Mouse (Mus musculus) midbrain, embryonic 11.5 days (tissue): ENCODE data around the gene Arnt2. TPM values are rescaled to one million over a fixed set of nuclear protein-coding genes. Genes with fewer than 3 reads are reported as not detected.
A peak's percentile ranks its signal among the peaks of the same experiment; 100 is the strongest.

Source experiments
- ATAC-seq: fragments of 200-750 bp; cut with Nextera tagmentation; 2 replicates; pipeline ENCODE4 v1.8.0; 2017; ENCODE audit warnings: moderate TSS enrichment, moderate library complexity; ENCODE audit not compliant: low FRiP score
- DNase-seq: peaks from one replicate; pipeline ENCODE4 v3.0.0; 2015; ENCODE audit warnings: low spot score; ENCODE audit errors: missing footprints
- H3K27ac ChIP-seq: fragments of 300-500 bp; sonication (generic); 2 replicates; pipeline ENCODE4 v1.5.1; 2014; ENCODE audit warnings: low read depth, low read length
- H3K27me3 ChIP-seq: fragments of 300-500 bp; sonication (generic); 2 replicates; pipeline ENCODE4 v1.6.1; 2014; ENCODE audit warnings: mild to moderate bottlenecking, low read length, moderate library complexity, mixed read lengths; ENCODE audit not compliant: control insufficient read depth, insufficient read depth
- H3K36me3 ChIP-seq: fragments of 300-500 bp; sonication (generic); 2 replicates; pipeline ENCODE4 v1.6.1; 2014; ENCODE audit warnings: mild to moderate bottlenecking, low read length, moderate library complexity, mixed read lengths; ENCODE audit not compliant: control insufficient read depth, insufficient read depth
- H3K4me1 ChIP-seq: fragments of 300-500 bp; sonication (generic); 2 replicates; pipeline ENCODE4 v1.6.1; 2014; ENCODE audit warnings: low read length; ENCODE audit not compliant: control insufficient read depth, insufficient read depth
- H3K4me2 ChIP-seq: fragments of 300-500 bp; sonication (generic); 2 replicates; pipeline ENCODE4 v1.6.1; 2014; ENCODE audit warnings: mild to moderate bottlenecking, moderate library complexity
- H3K4me3 ChIP-seq: fragments of 300-500 bp; sonication (generic); 2 replicates; pipeline ENCODE4 v1.5.1; 2014; ENCODE audit warnings: low read depth, low read length
- H3K9ac ChIP-seq: fragments of 300-500 bp; sonication (generic); 2 replicates; pipeline ENCODE4 v1.6.1; 2014; ENCODE audit warnings: low read length
- H3K9me3 ChIP-seq: fragments of 300-500 bp; sonication (generic); 2 replicates; pipeline ENCODE4 v1.6.1; 2016; ENCODE audit warnings: low read length; ENCODE audit not compliant: control insufficient read depth
- WGBS: fragments of 180-500 bp; shearing (Covaris S2); extraction: QIAGEN DNeasy Blood & Tissue Kit; methylation state at CpG from one replicate; pipeline ENCODE4 v1.1.7; 2014; 5-methylcytosine and 5-hydroxymethylcytosine counted together
- polyA plus RNA-seq: library from polyadenylated mRNA; unstranded; fragments of >200 nt; fragmentation: Nextera tagmentation; extraction: Ambion mirVana; gene quantifications from 2 replicates; pipeline ENCODE4 v1.2.1, GENCODE M21; 2014

Gene Arnt2
- polyA plus RNA-seq, 1 experiment from 2014 or later = 36.4 TPM

DNA sequence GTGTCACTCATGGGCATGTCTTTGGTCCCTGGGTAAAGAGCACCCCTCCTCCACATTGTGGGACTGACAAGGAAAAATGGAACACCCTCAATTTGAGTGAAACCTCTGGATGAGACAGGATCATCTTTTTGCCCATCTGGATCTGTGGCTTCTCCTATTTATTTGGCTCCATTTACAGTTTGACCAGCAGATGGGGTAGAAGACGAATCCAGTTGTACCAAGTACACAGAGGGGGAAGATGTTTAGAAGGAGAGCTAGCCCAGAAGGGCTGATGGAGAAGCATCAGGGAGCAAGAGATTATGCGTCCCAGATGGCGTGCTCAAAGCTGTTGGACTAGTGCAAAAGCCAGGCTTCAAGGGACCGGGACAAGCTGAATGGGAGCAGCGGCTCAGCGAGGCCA is 136.0 kb downstream of the Arnt2 start:
- no peak overlapping the region for H3K4me2 ChIP-seq
- H3K9ac ChIP-seq = no peak overlapping the region
- H3K27me3 ChIP-seq = no peaks in the 10 kb centered on the region
- no peaks in the 10 kb centered on the region for H3K4me1 ChIP-seq
- no peak overlapping the region for H3K4me3 ChIP-seq
- ATAC-seq (no peak), DNase-seq (peak; percentile 41)
- peaks cover 5% of the 10 kb centered on the region; the same call in 1 of the 2 replicates for H3K36me3 ChIP-seq
- 77% methylated on average over 6 of the region's 6 CpGs for WGBS
- H3K27ac ChIP-seq = no peak overlapping the region
- H3K9me3 ChIP-seq = no peaks in the 10 kb centered on the region

DNA sequence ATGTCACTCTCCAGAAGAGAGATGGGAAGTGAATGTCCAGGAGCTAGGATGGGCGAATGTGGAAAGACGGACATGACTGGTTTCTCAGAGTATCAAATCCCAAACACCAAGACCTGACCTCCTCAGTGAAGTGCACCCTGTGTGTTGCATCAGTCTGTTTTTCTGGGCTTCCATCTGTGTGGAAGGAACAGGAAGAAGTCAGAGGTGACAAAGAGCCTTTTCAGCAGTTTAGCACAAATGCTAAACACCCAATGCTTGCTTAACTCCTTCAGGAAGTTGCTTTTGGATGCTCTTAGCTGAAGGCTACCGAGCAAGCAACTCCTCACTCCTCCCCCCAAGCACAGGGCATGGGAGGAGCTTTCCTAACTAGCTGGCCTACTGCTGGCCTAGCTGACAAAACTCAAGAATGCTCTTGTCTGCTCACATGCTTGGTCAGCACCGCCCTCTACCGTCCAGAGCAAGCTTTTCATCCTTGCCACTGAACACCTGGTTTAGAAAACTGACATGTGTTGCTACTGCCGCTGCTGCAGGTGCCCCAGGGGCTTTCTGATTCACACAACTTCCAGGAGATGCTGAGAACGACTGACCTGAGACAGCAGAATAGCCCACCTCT is 137.7 kb downstream of the Arnt2 start:
- H3K4me1 ChIP-seq = no peaks in the 10 kb centered on the region
- DNase-seq (peak; percentile 88), ATAC-seq (peak; percentile 69; the same call in 1 of the 2 replicates)
- H3K27me3 ChIP-seq = no peaks in the 10 kb centered on the region
- peaks cover 8% of the 10 kb centered on the region; the same call in 1 of the 2 replicates for H3K36me3 ChIP-seq
- no peak overlapping the region for H3K9ac ChIP-seq
- WGBS = 29% methylated on average over 7 of the region's 7 CpGs
- H3K9me3 ChIP-seq = no peaks in the 10 kb centered on the region
- H3K4me2 ChIP-seq = no peak overlapping the region
- no peak overlapping the region for H3K27ac ChIP-seq
- no peak overlapping the region for H3K4me3 ChIP-seq

DNA sequence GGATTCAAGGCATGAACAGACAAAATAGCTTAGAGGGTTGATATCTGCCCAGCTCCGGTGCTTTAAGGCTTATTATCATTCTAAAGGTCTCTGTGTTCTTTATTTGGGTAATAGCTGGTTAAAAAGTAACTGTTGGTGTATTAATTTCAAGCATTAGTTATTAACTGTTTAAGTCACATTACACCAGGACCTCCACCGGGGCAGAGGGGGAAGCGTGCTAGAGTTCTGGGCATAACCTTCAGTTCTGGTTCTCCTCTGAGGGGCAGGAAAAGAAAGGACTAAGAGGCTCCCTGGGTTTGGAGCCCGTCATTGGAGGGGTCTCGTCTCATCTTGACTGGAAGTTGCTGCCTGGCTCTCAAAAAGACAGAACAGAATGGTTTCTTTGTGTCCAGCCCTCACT is 138.5 kb downstream of the Arnt2 start:
- H3K9ac ChIP-seq = no peak overlapping the region
- WGBS = 95% methylated on average over 5 of the region's 5 CpGs
- no peak overlapping the region for H3K4me2 ChIP-seq
- peak; percentile 37 for DNase-seq
- H3K9me3 ChIP-seq = no peaks in the 10 kb centered on the region
- H3K27me3 ChIP-seq = no peaks in the 10 kb centered on the region
- H3K36me3 ChIP-seq = peaks cover 8% of the 10 kb centered on the region; the same call in 1 of the 2 replicates
- no peaks in the 10 kb centered on the region for H3K4me1 ChIP-seq
- ATAC-seq = no peak
- no peak overlapping the region for H3K4me3 ChIP-seq
- H3K27ac ChIP-seq = no peak overlapping the region

DNA sequence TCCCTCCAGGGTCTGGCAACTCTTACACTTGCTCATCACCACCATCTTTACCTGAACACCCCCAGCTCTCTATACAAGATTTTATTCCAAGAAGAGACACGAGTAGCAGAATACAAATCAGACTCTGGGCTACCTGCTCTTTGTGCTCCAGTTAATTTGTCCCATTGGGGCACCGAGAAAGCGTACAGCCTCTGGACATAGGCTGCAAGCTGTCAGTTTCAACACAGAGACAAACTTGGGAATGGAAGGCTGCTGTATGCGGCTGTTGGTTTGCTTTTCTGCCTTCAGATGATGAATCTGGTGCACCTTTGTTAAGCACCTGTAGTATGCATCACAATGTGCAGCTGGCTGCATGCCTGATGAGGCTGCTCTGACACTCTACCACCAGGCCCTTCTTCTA is 146.5 kb downstream of the Arnt2 start:
- Histone ChIP-seq H3K27me3 (no peaks in the 10 kb centered on the region), H3K36me3 (peaks cover 16% of the 10 kb centered on the region), H3K4me1 (no peaks in the 10 kb centered on the region), H3K9ac (no peak overlapping the region), H3K4me3 (no peak overlapping the region), H3K4me2 (no peak overlapping the region), H3K9me3 (no peaks in the 10 kb centered on the region), H3K27ac (no peak overlapping the region)
- DNase-seq = no peak
- ATAC-seq = no peak
- WGBS = 90% methylated on average over 4 of the region's 4 CpGs

DNA sequence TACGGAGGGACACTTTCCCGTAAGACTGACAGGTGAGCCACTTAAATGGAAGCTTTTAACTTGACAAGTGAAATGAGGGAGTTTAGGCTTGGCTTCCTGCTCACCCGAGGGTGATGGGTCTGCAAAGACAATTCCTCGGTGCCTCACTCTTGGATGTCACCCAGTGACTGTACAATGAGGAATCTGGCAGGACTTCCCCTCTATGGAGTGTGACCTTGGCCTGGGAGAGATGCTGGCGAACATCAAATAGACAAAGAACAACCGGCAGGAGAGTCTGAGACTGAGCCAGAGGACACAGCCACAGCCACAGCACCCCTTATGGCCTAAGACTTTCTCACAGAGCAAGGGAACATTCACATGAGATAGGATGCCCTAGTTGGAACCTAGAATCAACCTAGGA is 148.6 kb downstream of the Arnt2 start:
- DNase-seq = no peak
- ATAC-seq = no peak
- no peak overlapping the region for H3K4me3 ChIP-seq
- WGBS = 88% methylated on average over 6 of the region's 6 CpGs
- peaks cover 15% of the 10 kb centered on the region for H3K36me3 ChIP-seq
- H3K4me2 ChIP-seq = no peak overlapping the region
- no peak overlapping the region for H3K9ac ChIP-seq
- no peaks in the 10 kb centered on the region for H3K27me3 ChIP-seq
- H3K27ac ChIP-seq = no peak overlapping the region
- H3K4me1 ChIP-seq = no peaks in the 10 kb centered on the region
- no peaks in the 10 kb centered on the region for H3K9me3 ChIP-seq

DNA sequence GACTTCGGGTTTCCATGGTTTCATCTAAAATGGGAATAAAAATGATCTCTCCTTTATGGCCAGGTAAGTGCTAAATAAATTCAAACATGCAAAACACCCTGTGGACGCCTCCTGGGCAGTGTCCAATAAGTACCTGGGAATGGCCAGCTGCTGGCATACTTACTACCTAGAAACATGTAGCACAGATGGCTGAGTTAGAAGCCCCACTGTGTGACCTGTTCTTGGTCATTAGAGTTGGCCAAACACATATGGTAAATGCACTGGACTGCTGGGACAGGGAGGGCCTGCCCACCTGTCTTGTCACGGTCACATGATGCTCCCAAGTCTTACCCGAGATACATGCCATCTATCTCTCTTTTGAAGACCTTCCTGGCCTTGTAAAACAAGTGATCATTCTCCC is 149.6 kb downstream of the Arnt2 start:
- H3K27ac ChIP-seq = no peak overlapping the region
- WGBS = 79% methylated on average over 4 of the region's 4 CpGs

DNA sequence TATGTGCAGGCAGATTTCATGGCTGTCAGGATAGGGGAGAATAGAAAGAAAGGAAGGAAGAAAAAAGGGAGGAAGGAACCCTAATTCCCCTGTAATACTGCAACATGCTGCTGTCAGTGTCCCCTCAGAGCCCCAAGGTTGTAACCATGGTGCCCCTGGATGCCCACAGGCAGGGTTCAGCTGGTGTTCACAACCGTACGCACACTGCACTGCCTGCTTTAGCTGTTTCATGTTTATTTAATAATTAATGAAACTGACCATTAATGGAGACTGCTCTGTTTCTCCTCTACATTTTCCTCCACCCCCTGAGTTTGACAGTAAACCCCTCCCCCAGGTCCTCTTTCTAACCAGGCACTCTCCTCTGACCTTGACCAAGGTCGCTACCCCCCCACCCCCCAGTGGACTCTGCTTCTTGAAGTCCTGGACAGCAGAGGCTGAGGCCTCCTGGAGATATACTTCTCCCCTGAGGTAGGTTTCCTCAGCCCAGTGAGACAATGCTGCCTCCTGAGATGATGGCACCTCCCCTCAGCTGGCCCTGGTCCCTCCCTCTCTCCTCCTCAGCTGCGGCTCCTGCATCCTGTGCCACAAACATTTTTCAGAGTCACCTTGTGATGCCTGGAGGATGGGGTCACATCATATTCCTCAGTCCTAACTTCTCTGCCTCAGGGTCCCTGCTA is 150.5 kb downstream of the Arnt2 start:
- Histone ChIP-seq H3K27ac (no peak overlapping the region), H3K4me1 (no peaks in the 10 kb centered on the region), H3K4me3 (no peak overlapping the region), H3K9me3 (no peaks in the 10 kb centered on the region), H3K4me2 (no peak overlapping the region), H3K27me3 (no peaks in the 10 kb centered on the region), H3K9ac (no peak overlapping the region), H3K36me3 (peaks cover 14% of the 10 kb centered on the region)
- DNase-seq (no peak), ATAC-seq (no peak)
- WGBS = 93% methylated on average over 4 of the region's 4 CpGs

More for the DNA sequence above, 149.6 kb downstream of the Arnt2 start:
- no peaks in the 10 kb centered on the region for H3K9me3 ChIP-seq
- no peaks in the 10 kb centered on the region for H3K27me3 ChIP-seq
- no peak overlapping the region for H3K9ac ChIP-seq
- DNase-seq (no peak), ATAC-seq (no peak)
- no peaks in the 10 kb centered on the region for H3K4me1 ChIP-seq
- H3K4me2 ChIP-seq = no peak overlapping the region
- H3K4me3 ChIP-seq = no peak overlapping the region
- peaks cover 12% of the 10 kb centered on the region for H3K36me3 ChIP-seq

DNA sequence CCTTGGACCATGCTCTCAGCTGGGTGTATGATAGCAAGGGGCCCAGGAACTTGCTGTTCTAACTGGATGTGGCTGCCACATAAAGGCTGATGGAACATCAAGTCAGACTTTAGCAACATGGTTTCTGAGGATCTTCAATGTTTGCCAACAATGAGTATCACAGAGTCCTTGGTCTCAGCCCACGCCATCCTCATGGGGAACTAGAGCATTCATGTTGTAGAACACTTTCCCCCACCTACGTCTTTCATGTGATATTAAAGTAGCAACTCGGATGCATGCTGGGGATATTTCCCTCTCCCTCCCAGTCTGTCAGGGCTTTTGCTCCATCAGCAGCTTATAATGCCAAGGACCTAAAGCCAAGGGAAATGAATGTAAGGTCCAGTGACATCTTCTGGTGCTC is 153.3 kb downstream of the Arnt2 start:
- Histone ChIP-seq H3K27ac (no peak overlapping the region), H3K4me3 (no peak overlapping the region), H3K36me3 (peaks cover 5% of the 10 kb centered on the region), H3K4me2 (no peak overlapping the region), H3K9me3 (no peaks in the 10 kb centered on the region), H3K27me3 (no peaks in the 10 kb centered on the region), H3K4me1 (no peaks in the 10 kb centered on the region), H3K9ac (no peak overlapping the region)
- WGBS = 87% methylated on average over 3 of the region's 3 CpGs
- DNase-seq = peak; percentile 53
- ATAC-seq = no peak

DNA sequence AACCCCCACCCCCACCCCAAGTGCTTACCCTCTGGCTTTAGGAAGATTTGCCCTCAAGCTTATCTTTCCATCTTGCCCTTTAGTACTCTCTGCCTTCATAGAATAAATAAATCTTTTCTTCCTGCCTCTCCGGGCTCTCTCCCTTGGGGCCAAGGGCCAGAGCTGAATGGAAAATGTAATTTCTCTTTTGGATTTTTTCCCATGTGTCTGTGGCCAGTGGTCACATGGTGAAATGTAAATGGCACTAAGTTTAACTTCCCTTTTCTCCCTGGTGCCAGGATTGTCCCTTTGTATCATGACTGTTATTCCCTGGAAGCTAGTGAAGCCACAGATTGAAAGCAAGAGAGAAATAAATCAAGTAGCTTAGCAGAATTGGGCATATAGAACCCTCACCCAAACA is 153.7 kb downstream of the Arnt2 start:
- DNase-seq (no peak), ATAC-seq (no peak)
- Histone ChIP-seq H3K9me3 (no peaks in the 10 kb centered on the region), H3K4me3 (no peak overlapping the region), H3K27me3 (no peaks in the 10 kb centered on the region), H3K36me3 (peaks cover 5% of the 10 kb centered on the region; the same call in 1 of the 2 replicates), H3K27ac (no peak overlapping the region), H3K4me1 (no peaks in the 10 kb centered on the region), H3K9ac (no peak overlapping the region), H3K4me2 (no peak overlapping the region)
- WGBS = 81% methylated on average over 1 of the region's 1 CpGs
